Comparison of ENCODE assay signal across 8 mouse cellular contexts in the genomic region with DNA sequence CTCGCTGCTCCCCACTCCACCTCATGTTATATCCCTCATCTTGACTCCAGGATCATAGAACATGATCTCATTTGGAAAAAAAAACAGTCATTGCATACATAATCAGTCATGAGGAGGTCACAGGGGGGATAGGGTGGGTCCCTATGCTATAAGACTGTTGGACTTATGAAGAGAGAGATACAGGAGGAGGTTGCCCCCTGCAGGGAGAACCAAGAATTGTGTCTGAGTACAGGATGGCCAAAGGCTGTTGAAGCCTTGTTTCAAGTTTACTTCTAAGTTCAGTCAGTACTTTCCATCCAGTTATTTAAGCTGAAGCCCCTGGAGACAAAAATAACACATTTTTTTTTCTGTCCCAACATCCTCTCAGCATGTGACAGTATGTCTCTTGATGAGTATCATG.
DNase-seq lines count a peak whose midpoint lies in the region; ATAC-seq lines count a peak whose summit lies in the region.

No protein-coding gene starts in this region.

- H3K4me2 ChIP-seq in embryonic facial prominence, embryonic 14.5 days (ENCODE audit: low read depth, low read length): no peak overlapping the region

- H3K27me3 ChIP-seq in embryonic facial prominence, embryonic 14.5 days (replicated peaks; ENCODE audit: control insufficient read depth, insufficient read depth, low read length): no peaks in the 10 kb centered on the region

- H3K27ac ChIP-seq in embryonic facial prominence, embryonic 14.5 days (replicated peaks; ENCODE audit: low read depth, low read length): no peak overlapping the region

- H3K4me3 ChIP-seq in embryonic facial prominence, embryonic 14.5 days (ENCODE audit: low read depth, low read length): no peak overlapping the region

- H3K9ac ChIP-seq in embryonic facial prominence, embryonic 14.5 days (ENCODE audit: low read depth, low read length): no peak overlapping the region

- 70% methylated on average over 1 of the region's 1 CpGs for WGBS in embryonic facial prominence, embryonic 14.5 days

- DNase-seq in gastrocnemius, adult 18-20 months (ENCODE audit: low spot score): peak; percentile 36
- no peak for DNase-seq in gastrocnemius, postnatal 4 days (ENCODE audit: low spot score in 2 of 2)
- peak; percentile 31 for DNase-seq in thymus, postnatal 0 days (ENCODE audit: low spot score)
- DNase-seq in thymus, adult 18-20 months: no peak
- DNase-seq in embryonic facial prominence, embryonic 14.5 days (ENCODE audit: low spot score): peak; percentile 41
- DNase-seq in layer of hippocampus, adult 11-12 months (ENCODE audit: low spot score): peak; percentile 81
- DNase-seq in yolk sac, embryonic 10.5 days (ENCODE audit: low spot score): peak; percentile 31

- no peaks in the 10 kb centered on the region for H3K4me1 ChIP-seq in embryonic facial prominence, embryonic 14.5 days (ENCODE audit: control insufficient read depth, insufficient read depth, low read length)

- H3K36me3 ChIP-seq in embryonic facial prominence, embryonic 14.5 days (ENCODE audit: control insufficient read depth, insufficient read depth, low read length): no peaks in the 10 kb centered on the region

- ATAC-seq in embryonic facial prominence, embryonic 14.5 days (ENCODE audit: low read depth): no peak
- peak; percentile 86 for ATAC-seq in megakaryocyte progenitor cell, adult 5-6 weeks (replicated peaks; ENCODE audit: poor library complexity)

- H3K9me3 ChIP-seq in embryonic facial prominence, embryonic 14.5 days (ENCODE audit: control insufficient read depth, low read length): no peaks in the 10 kb centered on the region

Comparison
In these comparisons a context has a peak if more than half of its experiments do, and no peak if none do; other contexts are left out.
1. DNase-seq: peak in gastrocnemius, adult 18-20 months (single experiment), thymus, postnatal 0 days (single experiment), embryonic facial prominence, embryonic 14.5 days (single experiment), layer of hippocampus, adult 11-12 months (single experiment) and yolk sac, embryonic 10.5 days (single experiment); none in gastrocnemius, postnatal 4 days (0 of 2) and thymus, adult 18-20 months (0 of 2).